ENCODE assay signal across 9 mouse cellular contexts in genomic region chrX:153433659-153434293, GRCm38 (mm10).
DNase-seq lines count a peak whose midpoint lies in the region; ATAC-seq and TF ChIP-seq lines count a peak whose summit lies in the region.
"Had no signal": no experiment of that assay in that cellular context is flagged by ENCODE, and none has a peak within 500 bp of the region (broad histone marks: within the 10 kb centered on the region; RNA-seq: fewer than 3 reads in every experiment).

No protein-coding gene starts in this region.

- DNase-seq in 3T3-L1 (ENCODE audit: low read depth, low spot score) (peak; percentile 88), Patski (ENCODE audit: low read depth, low spot score) (peak; percentile 50)
- no peak for DNase-seq in thymus, postnatal 36 days
- DNase-seq in kidney, postnatal 25 days = no peak
- DNase-seq in heart, adult 18-20 months = no peak
- DNase-seq: cerebellum, adult 9-11 months had no signal

- no peak overlapping the region; the same call in 1 of the 2 replicates for H3K27ac ChIP-seq in forebrain, embryonic 15.5 days (replicated peaks)
- H3K27ac ChIP-seq in midbrain, embryonic 12.5 days (replicated peaks) = peak overlapping the region; percentile 65

- no peak overlapping the region for H3K4me2 ChIP-seq in forebrain, embryonic 15.5 days (replicated peaks)
- peak overlapping the region; percentile 26; the same call in 1 of the 2 replicates for H3K4me2 ChIP-seq in midbrain, embryonic 12.5 days (replicated peaks)

- H3K9ac ChIP-seq in forebrain, embryonic 15.5 days (replicated peaks) = no peak overlapping the region
- no peak overlapping the region for H3K9ac ChIP-seq in midbrain, embryonic 12.5 days (replicated peaks)

- in situ Hi-C loops in Patski (cut with MboI; ENCODE audit: low pct_unique_long_range_greater_than_20kb) = no loop called here

- H3K4me3 ChIP-seq in forebrain, embryonic 15.5 days = no peak overlapping the region
- H3K4me3 ChIP-seq in midbrain, embryonic 12.5 days = no peak overlapping the region

- POLR2A ChIA-PET in Patski (lab: Charles Lee) = interaction anchor here (0.7 kb wide), 1 partner anchor 171 kb away, joined by 4 read pairs; no protein-coding TSS in a partner anchor

- 27% methylated on average over 5 of the region's 5 CpGs for WGBS in forebrain, embryonic 15.5 days
- WGBS in midbrain, embryonic 12.5 days = 32% methylated on average over 5 of the region's 5 CpGs

- H3K9me3 ChIP-seq in forebrain, embryonic 15.5 days = no peaks in the 10 kb centered on the region
- no peaks in the 10 kb centered on the region for H3K9me3 ChIP-seq in midbrain, embryonic 12.5 days

- H3K4me1 ChIP-seq in forebrain, embryonic 15.5 days = peaks cover 4% of the 10 kb centered on the region; the same call in 1 of the 2 replicates
- H3K4me1 ChIP-seq in midbrain, embryonic 12.5 days = 0 out of 2 replicates have a peak, but pooled peaks cover 3% of the 10 kb centered on the region

- no peaks in the 10 kb centered on the region for H3K36me3 ChIP-seq in forebrain, embryonic 15.5 days
- H3K36me3 ChIP-seq in midbrain, embryonic 12.5 days = no peaks in the 10 kb centered on the region

- no peak for TF ChIP-seq CTCF in Patski (IDR thresholded peaks at IDR 0.05)

- ATAC-seq in Patski = peak; percentile 92
- peak; percentile 85 for ATAC-seq in forebrain, embryonic 15.5 days (replicated peaks)
- peak; percentile 94 for ATAC-seq in midbrain, embryonic 12.5 days (ENCODE audit: low FRiP score, low read depth)
- no peak for ATAC-seq in monocyte, adult 5-6 weeks (replicated peaks; ENCODE audit: insufficient number of reproducible peaks, low FRiP score, low TSS enrichment, poor library complexity, severe bottlenecking)

- CTCF ChIA-PET in Patski (lab: Charles Lee) = no interaction called here

- H3K27me3 ChIP-seq in Patski = peaks cover 18% of the 10 kb centered on the region
- no peaks in the 10 kb centered on the region for H3K27me3 ChIP-seq in forebrain, embryonic 15.5 days
- H3K27me3 ChIP-seq in midbrain, embryonic 12.5 days = no peaks in the 10 kb centered on the region

Comparison
In these comparisons a context has a peak if more than half of its experiments do, and no peak if none do; other contexts are left out.
1. DNase-seq: peak in 3T3-L1 (single experiment) and Patski (single experiment); none in thymus, postnatal 36 days (0 of 2), kidney, postnatal 25 days (0 of 2) and heart, adult 18-20 months (0 of 2).